In the genomic region with DNA sequence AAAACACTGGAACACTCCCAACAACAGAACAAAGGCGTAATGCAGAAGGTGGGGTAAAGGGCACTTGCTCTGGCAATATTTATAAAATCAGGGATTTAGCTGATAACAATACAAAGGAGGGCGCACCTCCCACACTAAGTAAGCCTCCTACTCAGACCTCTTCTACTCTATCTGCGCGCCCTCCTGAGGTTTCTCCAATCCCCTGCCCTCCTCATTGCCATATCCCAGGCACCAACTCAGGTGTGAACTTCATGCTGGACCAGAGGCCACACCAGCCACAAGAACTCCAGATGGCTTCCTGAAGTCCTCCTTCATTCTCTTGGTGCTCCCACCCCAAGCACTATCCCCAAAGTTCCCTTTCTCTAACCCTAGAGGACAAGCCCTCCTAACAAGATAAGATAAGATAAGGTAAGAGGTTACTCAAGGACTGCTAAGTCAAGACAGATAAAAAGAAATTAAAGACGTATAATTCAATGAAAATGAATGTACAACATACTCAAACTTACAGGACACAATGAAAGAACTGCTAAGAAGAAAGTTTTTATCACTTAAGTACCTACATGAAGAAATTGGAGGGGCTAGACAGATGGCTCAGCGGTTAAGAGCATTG, we compare ENCODE assay signal across 1 mouse cellular context.
A peak's percentile ranks its signal among the peaks of the same experiment; 100 is the strongest.
TF ChIP-seq lines count a peak whose summit lies in the region.

No protein-coding gene starts in this region.

TF ChIP-seq in MEL, 35 proteins besides CTCF, POLR2A, EP300 and RAD21:
- TF ChIP-seq RCOR1 (IDR thresholded peaks at IDR 0.05; ENCODE audit: low read depth, low read length): no peak
- no peak for TF ChIP-seq ELF1 (IDR thresholded peaks at IDR 0.05; ENCODE audit: low read depth, low read length)
- peak; percentile 47; the same call in 1 of the 2 replicates for TF ChIP-seq TCF12 (IDR thresholded peaks at IDR 0.05; ENCODE audit: low read depth, low read length)
- no peak for TF ChIP-seq NRF1 (IDR thresholded peaks at IDR 0.05; ENCODE audit: insufficient read depth, low read depth, low read length, poor library complexity, severe bottlenecking)
- no peak for TF ChIP-seq UBTF (IDR thresholded peaks at IDR 0.05; ENCODE audit: borderline replicate concordance, insufficient read depth, low read depth, low read length)
- TF ChIP-seq USF2 (IDR thresholded peaks at IDR 0.05; ENCODE audit: borderline replicate concordance in 1 of 2, insufficient read depth in 1 of 2, low read depth in 1 of 2, low read length in 2 of 2): no peak
- TF ChIP-seq GATA1 (IDR thresholded peaks at IDR 0.05; ENCODE audit: low read depth, low read length): peak; percentile 66; the same call in 1 of the 2 replicates
- no peak for TF ChIP-seq MAZ (IDR thresholded peaks at IDR 0.05; ENCODE audit: low read depth, low read length)
